Mouse (Mus musculus): ENCODE results near the gene Tac4.

GRCm38 (mm10) chr11:95259088-95259849 is 2.1 kb upstream of the Tac4 start:
- peak; percentile 92 to 100 (median 100); a peak in 5 of 6 replicates for TF ChIP-seq CTCF (IDR thresholded peaks at IDR 0.05 in 2 of 3, conservative IDR thresholded peaks at IDR 0.05 in 1 of 3; ENCODE audit: control insufficient read depth in 1 of 3, insufficient read depth in 1 of 3, low read depth in 2 of 3, low read length in 3 of 3, poor library complexity in 1 of 3, severe bottlenecking in 1 of 3)
- TF ChIP-seq ZNF384 (IDR thresholded peaks at IDR 0.05; ENCODE audit: low read depth, low read length), result 0 out of 2 replicates have a peak, but pooled peaks have one; percentile 26
- TF ChIP-seq UBTF (IDR thresholded peaks at IDR 0.05; ENCODE audit: borderline replicate concordance, insufficient read depth, low read depth, low read length), result peak; percentile 85; the same call in 1 of the 2 replicates
- no peak for TF ChIP-seq E2F4 (IDR thresholded peaks at IDR 0.05; ENCODE audit: borderline replicate concordance, low read depth, low read length)
- no peak for TF ChIP-seq ETS1 (IDR thresholded peaks at IDR 0.05; ENCODE audit: low read depth, low read length)

All from MEL (cell line).